Mouse (Mus musculus) 416B (cell line): ENCODE measurements around the gene Ndufs3.

Experiments used
- DNase-seq: peaks from one replicate; pipeline ENCODE4 v3.0.0; 2011; ENCODE audit warnings: low read depth

The Ndufs3 gene

GRCm38 (mm10) chr2:90906721-90907120 lies 2.1 kb upstream of the Ndufs3 start:
- peak; percentile 57 for DNase-seq

DNA sequence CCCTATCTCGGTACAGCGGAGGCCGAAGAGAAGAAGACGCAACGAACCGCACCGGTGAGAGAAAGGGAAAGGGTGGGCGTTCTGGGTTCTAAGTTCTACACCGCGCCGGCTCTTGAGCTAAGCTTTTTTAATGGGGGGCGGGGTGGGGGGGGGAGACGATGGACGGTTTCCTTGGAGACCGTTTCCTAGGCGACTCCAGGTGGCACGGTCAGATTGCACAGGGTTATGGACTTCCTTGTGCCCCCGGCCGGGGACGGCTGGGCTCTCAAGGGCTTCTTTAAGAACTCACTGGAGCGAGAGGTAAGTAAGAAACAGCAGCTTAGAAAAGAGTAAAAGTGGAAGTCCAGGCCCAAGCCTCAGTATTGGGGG lies 213 bp upstream of the Ndufs3 start:
- no peak for DNase-seq

DNA sequence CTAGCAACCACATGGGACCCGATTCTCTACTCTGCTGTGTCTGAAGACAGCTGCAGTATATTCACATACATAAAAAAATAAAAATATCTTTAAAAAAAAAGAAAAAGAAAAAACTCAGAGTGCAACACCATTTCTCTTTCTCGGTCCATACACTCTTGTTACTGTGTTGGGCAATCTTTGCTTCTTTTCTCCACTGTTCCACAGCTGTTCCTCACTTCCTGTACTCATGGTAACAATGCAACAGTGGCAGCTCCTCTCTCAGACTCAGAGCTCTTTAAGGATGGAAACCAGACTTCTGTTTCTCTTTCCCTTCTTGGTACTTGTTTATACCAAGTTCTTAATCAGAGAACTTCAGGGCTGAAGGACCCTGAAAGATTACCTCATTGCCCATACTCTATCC lies 1.2 kb downstream of the Ndufs3 start:
- peak; percentile 64 for DNase-seq

GRCm38 (mm10) chr2:90894299-90894677 lies 10.3 kb downstream of the Ndufs3 start:
- DNase-seq: peak; percentile 41

DNA sequence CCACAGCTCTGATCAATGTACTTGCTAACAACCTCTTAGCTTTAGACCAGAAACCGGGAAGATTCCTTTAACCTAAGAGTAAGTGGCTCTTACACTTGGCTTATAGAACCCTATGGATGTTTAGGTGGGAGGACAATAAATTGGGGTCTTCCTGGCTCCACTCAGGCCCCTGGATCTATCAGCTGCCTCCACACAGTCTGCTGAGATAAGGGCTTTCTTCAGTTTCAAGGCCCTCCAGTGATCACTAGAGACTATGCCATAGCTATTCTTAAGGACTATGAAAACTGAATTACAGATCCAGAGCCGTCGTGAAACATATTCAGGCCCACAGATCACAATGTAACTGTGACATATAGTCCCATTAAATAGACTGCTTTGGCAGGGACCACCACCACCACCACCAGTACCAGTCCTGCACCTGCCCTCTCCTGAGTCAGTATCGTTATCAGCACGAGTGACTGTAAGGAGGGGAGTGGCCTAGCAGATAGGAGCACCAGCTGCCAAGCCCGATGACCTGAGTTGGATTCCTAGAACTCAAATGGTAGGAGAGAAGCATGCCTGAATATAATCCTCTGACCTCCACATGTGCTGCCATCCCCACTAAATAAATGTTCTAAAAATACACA lies 10.8 kb downstream of the Ndufs3 start:
- no peak for DNase-seq

DNA sequence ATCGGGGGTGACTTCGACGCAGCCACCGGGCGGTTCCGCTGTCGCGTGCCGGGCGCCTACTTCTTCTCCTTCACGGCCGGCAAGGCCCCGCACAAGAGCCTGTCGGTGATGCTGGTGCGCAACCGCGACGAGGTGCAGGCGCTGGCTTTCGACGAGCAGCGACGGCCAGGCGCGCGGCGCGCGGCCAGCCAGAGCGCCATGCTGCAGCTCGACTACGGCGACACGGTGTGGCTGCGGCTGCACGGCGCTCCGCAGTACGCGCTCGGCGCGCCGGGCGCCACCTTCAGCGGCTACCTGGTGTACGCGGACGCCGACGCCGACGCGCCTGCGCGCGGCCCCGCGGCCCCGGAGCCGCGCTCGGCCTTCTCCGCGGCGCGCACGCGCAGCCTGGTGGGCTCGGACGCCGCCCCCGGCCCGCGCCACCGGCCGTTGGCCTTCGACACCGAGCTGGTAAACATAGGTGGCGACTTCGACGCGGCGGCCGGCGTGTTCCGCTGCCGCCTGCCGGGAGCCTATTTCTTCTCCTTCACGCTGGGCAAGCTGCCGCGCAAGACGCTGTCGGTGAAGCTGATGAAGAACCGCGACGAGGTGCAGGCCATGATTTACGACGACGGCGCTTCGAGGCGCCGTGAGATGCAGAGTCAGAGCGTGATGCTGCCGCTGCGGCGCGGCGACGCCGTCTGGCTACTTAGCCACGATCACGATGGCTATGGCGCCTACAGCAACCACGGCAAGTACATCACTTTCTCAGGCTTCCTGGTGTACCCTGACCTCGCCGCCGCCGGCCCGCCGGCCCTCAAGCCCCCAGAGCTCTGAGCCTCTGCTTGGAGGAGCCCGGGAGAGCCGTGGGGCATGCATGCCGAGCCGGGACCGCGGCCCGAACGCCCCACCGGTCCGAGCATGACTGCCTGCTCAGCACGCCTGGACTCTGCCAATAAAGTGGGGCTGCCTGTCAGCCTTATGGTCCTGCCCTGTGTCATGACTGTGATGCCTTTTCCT lies 14.8 kb downstream of the Ndufs3 start:
- no peak for DNase-seq

DNA sequence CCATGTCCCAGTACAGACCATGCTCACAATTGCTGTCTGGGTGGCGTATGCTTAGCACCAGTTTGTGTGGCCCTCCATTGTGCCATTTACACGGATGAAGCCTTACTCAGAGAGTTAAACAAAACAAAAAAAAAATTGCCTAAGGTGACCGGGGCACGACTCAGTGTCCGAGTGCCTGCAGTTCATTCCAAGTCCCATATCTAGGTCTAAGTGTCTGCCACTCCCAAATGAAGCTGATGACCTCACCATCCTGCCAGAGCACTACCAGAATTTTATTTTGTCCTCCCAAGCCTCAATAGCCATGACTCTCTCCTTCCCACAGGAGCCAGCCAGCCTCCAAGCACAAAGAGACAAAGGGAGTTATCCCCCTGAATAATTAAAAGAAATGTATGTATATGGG lies 17.0 kb downstream of the Ndufs3 start:
- no peak for DNase-seq

- no peak for DNase-seq
Observed at GRCm38 (mm10) chr2:90886436-90886835, 18.2 kb downstream of the Ndufs3 start.

DNA sequence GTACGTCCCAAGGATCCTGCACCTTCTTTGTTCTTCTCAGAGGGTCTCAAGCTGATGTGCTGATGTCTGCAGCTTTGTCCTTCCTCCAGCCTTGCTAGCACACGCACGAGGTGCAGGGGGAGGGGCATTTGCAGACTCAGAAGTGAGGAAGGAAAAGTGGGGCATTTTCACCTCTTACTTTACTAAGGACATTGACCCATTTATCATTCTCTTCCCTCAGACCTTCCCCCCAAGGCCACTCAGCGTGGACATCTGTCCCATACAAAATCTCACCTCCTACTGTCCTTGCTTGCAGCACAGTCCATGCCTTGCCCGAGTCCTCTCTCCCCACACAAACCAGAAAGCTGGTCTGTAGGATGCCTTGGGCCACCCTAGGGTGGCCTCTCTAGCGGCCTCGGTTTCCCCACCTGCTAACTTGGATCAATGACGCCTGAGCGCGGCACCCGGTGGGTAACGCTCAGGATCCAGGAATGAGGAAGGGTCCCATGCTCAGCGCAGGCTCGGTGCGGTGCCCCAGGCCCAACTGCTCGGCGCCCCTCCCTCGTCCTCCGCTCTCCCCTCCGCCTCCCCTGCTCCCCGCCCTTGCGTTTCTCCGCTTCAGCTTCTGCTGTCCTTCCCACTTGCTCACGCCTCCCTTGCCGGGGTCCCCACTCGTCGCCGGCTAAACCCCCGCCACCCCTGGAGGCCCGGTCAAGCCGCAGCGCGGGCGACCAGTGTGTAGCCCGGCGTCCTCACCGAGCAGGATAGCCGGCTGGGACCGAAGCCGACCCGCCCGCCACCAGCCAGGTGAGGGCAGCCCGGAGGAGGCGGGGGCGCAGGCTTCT lies 19.2 kb downstream of the Ndufs3 start, which contains the start of gene C1qtnf4:
TSS of gene C1qtnf4 (plus strand) at position 643 of the 824 bp plus-strand sequence.
- no peak for DNase-seq

GRCm38 (mm10) chr2:90881824-90882223 lies 22.8 kb downstream of the Ndufs3 start:
- no peak for DNase-seq

DNA sequence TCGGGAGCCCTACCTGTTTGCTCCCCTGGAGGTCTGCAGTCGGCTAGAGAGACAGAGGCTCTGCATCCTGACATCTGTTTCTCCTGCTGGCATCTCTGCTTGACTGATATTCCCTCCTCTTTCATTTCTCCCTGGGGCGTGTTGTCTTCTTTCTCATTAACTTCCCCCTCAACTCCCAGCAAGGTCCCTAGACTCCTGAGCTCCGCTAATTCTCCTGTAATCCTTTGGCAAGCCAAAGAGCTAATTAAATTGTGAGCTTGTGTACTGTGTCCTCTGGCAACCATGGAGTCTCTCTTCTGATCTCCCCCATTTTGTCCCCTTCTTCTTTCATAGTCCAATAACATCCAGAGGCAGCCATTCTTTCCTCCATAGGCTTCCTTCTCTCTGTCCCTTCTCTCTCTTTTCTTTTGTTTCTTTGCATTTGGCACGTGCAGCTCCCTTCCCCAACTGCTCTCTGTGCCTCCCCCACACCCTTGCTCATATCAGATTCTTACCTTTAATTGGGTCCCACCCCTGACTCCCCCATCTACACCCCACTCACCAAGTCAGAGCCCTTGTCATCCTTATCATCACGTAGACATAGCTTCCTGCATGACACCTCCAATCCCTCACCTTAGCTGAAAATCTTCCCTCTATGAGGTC lies 24.4 kb downstream of the Ndufs3 start:
- no peak for DNase-seq

DNA sequence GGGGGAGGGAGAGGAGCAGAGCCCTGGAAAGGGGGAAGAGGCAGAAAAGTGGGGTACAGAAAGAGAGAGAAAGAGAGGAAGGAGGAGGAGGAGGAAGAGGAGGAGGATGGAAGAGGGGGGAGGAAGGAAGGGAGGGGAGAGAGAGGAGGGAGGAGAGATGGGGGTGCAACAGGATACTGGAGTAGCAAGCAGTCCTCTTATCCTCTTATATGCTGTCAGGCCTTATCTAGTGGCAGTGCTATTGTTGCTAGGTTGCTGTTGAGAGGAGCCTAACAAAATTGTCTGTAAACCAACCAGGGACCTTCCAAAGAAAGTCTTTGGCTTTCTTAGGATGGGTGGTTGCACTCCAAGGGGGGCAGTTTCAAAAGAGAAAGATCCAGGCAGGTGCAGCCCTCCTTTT lies 25.2 kb downstream of the Ndufs3 start:
- no peak for DNase-seq

- DNase-seq: no peak
Observed at GRCm38 (mm10) chr2:90877584-90878259, 26.9 kb downstream of the Ndufs3 start.

GRCm38 (mm10) chr2:90875239-90875638 lies 29.4 kb downstream of the Ndufs3 start:
- no peak for DNase-seq

- no peak for DNase-seq
Observed at GRCm38 (mm10) chr2:90874025-90874424, 30.6 kb downstream of the Ndufs3 start.

DNA sequence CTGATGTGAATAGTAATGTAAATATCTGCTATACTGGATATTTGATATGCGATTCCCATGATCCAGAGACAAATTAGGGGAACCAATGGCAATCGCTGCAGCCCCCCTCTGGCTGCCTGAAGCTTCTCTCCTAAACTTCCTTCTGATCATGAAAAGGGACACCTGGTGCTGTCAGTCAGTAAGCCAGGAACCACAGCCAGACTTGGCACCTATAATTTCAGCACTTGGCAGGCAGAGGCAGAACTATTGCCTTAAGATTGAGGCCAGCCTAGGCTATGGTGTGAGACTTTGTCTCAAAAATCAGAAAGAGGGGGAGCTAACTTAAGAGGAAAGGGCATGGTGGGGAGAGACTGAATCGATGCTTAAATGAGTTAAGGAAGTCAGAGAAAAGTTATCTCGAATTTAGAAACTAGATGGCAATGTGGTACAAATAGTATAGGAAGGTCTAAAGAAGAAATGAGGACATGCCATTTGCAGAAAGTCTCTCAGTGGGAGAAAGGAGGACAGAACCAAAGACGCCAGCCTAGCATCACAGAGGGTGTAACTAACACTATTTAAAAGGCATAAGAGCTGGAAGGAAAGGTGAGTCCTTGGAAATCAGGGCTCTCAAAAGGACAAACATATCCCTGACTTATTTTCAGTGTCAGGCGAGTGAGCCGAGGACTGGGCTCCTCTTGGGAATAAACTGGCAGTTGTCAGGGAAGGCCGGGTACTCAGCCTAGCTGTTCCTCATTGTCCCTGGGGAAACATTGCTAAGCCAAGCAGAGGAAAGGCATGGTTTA lies 33.3 kb downstream of the Ndufs3 start:
- peak; percentile 10 for DNase-seq

GRCm38 (mm10) chr2:90870136-90870601 lies 34.5 kb downstream of the Ndufs3 start:
- no peak for DNase-seq

GRCm38 (mm10) chr2:90866524-90866923 lies 38.1 kb downstream of the Ndufs3 start:
- DNase-seq: peak; percentile 74

GRCm38 (mm10) chr2:90864184-90864583 lies 40.4 kb downstream of the Ndufs3 start:
- no peak for DNase-seq

DNA sequence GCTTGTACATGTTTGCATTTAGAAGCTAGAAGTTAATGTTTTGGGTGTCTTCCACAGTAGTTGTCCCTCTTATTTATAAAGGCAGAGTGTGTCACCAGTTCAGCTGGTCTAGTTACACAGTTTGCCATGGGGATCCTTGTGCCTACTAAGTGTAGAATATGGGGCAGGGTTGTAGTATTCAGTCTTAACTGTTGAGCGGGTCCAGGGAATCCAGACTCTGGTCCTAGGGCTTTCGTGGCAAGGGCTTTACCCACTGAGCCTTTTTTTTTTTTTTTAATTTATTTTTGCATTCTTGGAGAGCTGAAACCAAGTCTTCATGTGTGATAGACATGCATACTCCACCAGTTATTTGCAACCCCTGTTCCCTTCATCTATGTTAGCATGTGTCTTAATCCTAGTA lies 43.1 kb downstream of the Ndufs3 start:
- DNase-seq: no peak
